Mouse (Mus musculus): Measurements from ENCODE around the gene Catsperb. TPM values are rescaled to one million over a fixed set of nuclear protein-coding genes. Genes with fewer than 3 reads are reported as not detected.
"Not testable (repeated sequence)": the region's sequence is repeated elsewhere in the genome, so short reads cannot be mapped to it uniquely, and the experiment has no call there.

Catsperb gene
- not detected for total RNA-seq (2022)

- not testable (repeated sequence) for DNase-seq (ENCODE audit: low spot score in 2 of 2)
These were observed at the start of gene Catsperb for GRCm38 (mm10) chr12:101404353-101404752. Gene Catsperb (plus strand): TSS chr12:101404653.

GRCm38 (mm10) chr12:101361468-101361867 lies 43.0 kb upstream of the Catsperb start:
- not testable (repeated sequence) for DNase-seq (ENCODE audit: low spot score in 2 of 2)

GRCm38 (mm10) chr12:101381460-101381859 lies 23.0 kb upstream of the Catsperb start:
- DNase-seq (ENCODE audit: low spot score in 2 of 2) = not testable (repeated sequence)

- DNase-seq (ENCODE audit: low spot score in 2 of 2) = no peak
These were observed 21.7 kb downstream of the Catsperb start for GRCm38 (mm10) chr12:101426131-101426530.

- DNase-seq (ENCODE audit: low spot score in 2 of 2) = no peak
These were observed 57.6 kb downstream of the Catsperb start for GRCm38 (mm10) chr12:101462051-101462450.

GRCm38 (mm10) chr12:101483571-101483970 lies 79.1 kb downstream of the Catsperb start:
- DNase-seq (ENCODE audit: low spot score in 2 of 2) = no peak

GRCm38 (mm10) chr12:101511326-101511725 lies 106.9 kb downstream of the Catsperb start:
- DNase-seq (ENCODE audit: low spot score in 2 of 2) = not testable (repeated sequence)

GRCm38 (mm10) chr12:101606622-101607021 lies 202.2 kb downstream of the Catsperb start:
- not testable (repeated sequence) for DNase-seq (ENCODE audit: low spot score in 2 of 2)

GRCm38 (mm10) chr12:101633137-101633536 lies 228.7 kb downstream of the Catsperb start:
- DNase-seq (ENCODE audit: low spot score in 2 of 2) = no peak

- no peak for DNase-seq (ENCODE audit: low spot score in 2 of 2)
These were observed 263.0 kb downstream of the Catsperb start for GRCm38 (mm10) chr12:101667502-101667901.

Small RNA genes within 50 kb of the gene (microRNA-seq; reads per million reads assigned to microRNA genes)
- 0 reads per million in 2 experiments for gene Gm24542

Data from left cerebral cortex, adult 8-10 months (tissue).